In the genomic region with DNA sequence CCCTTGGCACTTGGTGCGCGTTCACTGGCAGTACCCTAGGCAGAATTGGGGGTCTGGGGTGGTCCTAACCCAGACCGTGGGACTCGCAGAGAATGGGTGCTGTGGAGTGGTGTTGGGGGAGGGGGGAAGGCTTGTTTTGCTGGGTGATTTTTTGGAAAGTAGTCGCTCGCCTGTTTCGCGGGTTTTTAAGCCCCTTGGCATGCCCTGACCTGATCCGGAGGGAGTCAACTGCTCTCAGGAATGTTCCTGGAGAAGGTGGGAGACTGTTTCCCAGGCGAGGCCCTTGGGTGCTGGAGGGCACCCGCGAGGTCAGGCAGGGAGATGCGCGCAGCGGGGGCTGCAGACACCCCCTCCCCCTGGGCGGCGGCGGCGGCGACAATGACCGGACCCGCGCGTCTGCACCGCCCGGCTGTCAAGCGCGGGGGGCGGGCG, we compare ENCODE assay signal across 8 mouse cellular contexts. TPM values are rescaled to one million over a fixed set of nuclear protein-coding genes. Genes with fewer than 3 reads are reported as not detected.
A peak's percentile ranks its signal among the peaks of the same experiment; 100 is the strongest.
DNase-seq lines count a peak whose midpoint lies in the region; ATAC-seq and TF ChIP-seq lines count a peak whose summit lies in the region.

Gene Ntn4, plus strand, starts transcription at position 161 of the 432 bp plus-strand sequence.

- peak within 1 kb of the TSS; percentile 97 for H3K9ac ChIP-seq in midbrain, embryonic 13.5 days (replicated peaks)

- ATAC-seq in midbrain, embryonic 13.5 days = peak; percentile 11; the same call in 1 of the 2 replicates

- H3K36me3 ChIP-seq in spleen, adult 2 months (ENCODE audit: control insufficient read depth, insufficient read depth, low read length) = no peaks in the 10 kb centered on the region
- H3K36me3 ChIP-seq in hindbrain, embryonic 10.5 days = peaks cover 12% of the 10 kb centered on the region
- peaks cover 10% of the 10 kb centered on the region for H3K36me3 ChIP-seq in midbrain, embryonic 13.5 days

- TF ChIP-seq POLR2A in spleen, adult 2 months (IDR thresholded peaks at IDR 0.05; ENCODE audit: low read depth, low read length) = no peak

- no peaks in the 10 kb centered on the region for H3K9me3 ChIP-seq in hindbrain, embryonic 10.5 days
- H3K9me3 ChIP-seq in midbrain, embryonic 13.5 days = no peaks in the 10 kb centered on the region

- H3K27me3 ChIP-seq in spleen, adult 2 months (ENCODE audit: control insufficient read depth, insufficient read depth, low read length) = peaks cover 13% of the 10 kb centered on the region
- peaks cover 56% of the 10 kb centered on the region for H3K27me3 ChIP-seq in hindbrain, embryonic 10.5 days (ENCODE audit: insufficient read depth, poor library complexity, severe bottlenecking)
- H3K27me3 ChIP-seq in midbrain, embryonic 13.5 days = no peaks in the 10 kb centered on the region

- peak; percentile 38 for DNase-seq in cerebellum, adult 11 months
- no peak for DNase-seq in cerebellum, adult 9-11 months
- DNase-seq in spleen, adult 2 months (ENCODE audit: low read depth in 1 of 2, low spot score in 2 of 2) = no peak
- DNase-seq in spleen, adult 12 weeks (ENCODE audit: low spot score) = no peak
- peak; percentile 13 for DNase-seq in hindbrain, embryonic 10.5 days (ENCODE audit: low spot score)
- no peak for DNase-seq in right cerebral cortex, postnatal 36 days (ENCODE audit: low spot score in 2 of 2)
- no peak for DNase-seq in ovary, postnatal 14 days (ENCODE audit: low spot score)

- H3K27ac ChIP-seq in spleen, adult 2 months (ENCODE audit: insufficient read depth, low read length) = no peak within 1 kb of the TSS; the same call in 1 of the 2 replicates
- H3K27ac ChIP-seq in hindbrain, embryonic 10.5 days = peak within 1 kb of the TSS; percentile 98
- peak within 1 kb of the TSS; percentile 81 for H3K27ac ChIP-seq in midbrain, embryonic 13.5 days

- H3K4me3 ChIP-seq in spleen, adult 2 months (ENCODE audit: extremely low read depth, insufficient read depth, insufficient read length) = peak within 1 kb of the TSS; percentile 56
- H3K4me3 ChIP-seq in hindbrain, embryonic 10.5 days = peak within 1 kb of the TSS; percentile 87
- peak within 1 kb of the TSS; percentile 87 for H3K4me3 ChIP-seq in midbrain, embryonic 13.5 days (replicated peaks)

- peak within 1 kb of the TSS; percentile 96 for H3K4me2 ChIP-seq in midbrain, embryonic 13.5 days (replicated peaks)

- peaks cover 7% of the 10 kb centered on the region; the same call in 1 of the 2 replicates for H3K4me1 ChIP-seq in spleen, adult 2 months (ENCODE audit: control insufficient read depth, insufficient read depth, insufficient read length)
- H3K4me1 ChIP-seq in hindbrain, embryonic 10.5 days (replicated peaks) = peaks cover 33% of the 10 kb centered on the region
- peaks cover 37% of the 10 kb centered on the region for H3K4me1 ChIP-seq in midbrain, embryonic 13.5 days (replicated peaks)

- TF ChIP-seq CTCF in spleen, adult 2 months (IDR thresholded peaks at IDR 0.05; ENCODE audit: extremely low read depth, insufficient read depth, insufficient read length, insufficient replicate concordance) = no peak

- WGBS in spleen, adult 2 months = 12% methylated on average over 23 of the region's 30 CpGs
- 3% methylated on average over 29 of the region's 30 CpGs for WGBS in hindbrain, embryonic 10.5 days
- 3% methylated on average over 29 of the region's 30 CpGs for WGBS in midbrain, embryonic 13.5 days

RNA-seq across cellular contexts. Expression of gene Ntn4, which starts in this region (rescaled TPM):
- 5.6 and 6.2 TPM in 2 replicates for polyA plus RNA-seq in spleen, adult 2 months (2012; rRNA removed)
- polyA plus RNA-seq in hindbrain, embryonic 10.5 days (2016; fragmentation: Nextera tagmentation; extraction: Ambion mirVana) = 0.90 and 2.2 TPM in 2 replicates
- polyA plus RNA-seq in midbrain, embryonic 13.5 days (2015; fragmentation: Nextera tagmentation; extraction: Ambion mirVana) = 2.0 and 2.1 TPM in 2 replicates

Comparison
In these comparisons a context has a peak if more than half of its experiments do, and no peak if none do; other contexts are left out.
1. DNase-seq: peak in cerebellum, adult 11 months (single experiment) and hindbrain, embryonic 10.5 days (single experiment); none in cerebellum, adult 9-11 months (single experiment), spleen, adult 2 months (0 of 2), spleen, adult 12 weeks (single experiment), right cerebral cortex, postnatal 36 days (0 of 2) and ovary, postnatal 14 days (single experiment).
2. Peak in every context shown above with its lines, with median percentiles within 50 percentile points of each other: H3K4me3 ChIP-seq.